Mouse (Mus musculus) thymus, adult 2 months (tissue): ENCODE results near the gene Zfp526.

Experiments
- CTCF ChIP-seq: fragments of 200-500 bp; IDR thresholded peaks from 2 replicates; pipeline ENCODE4 v1.5.1; 2012; ENCODE audit warnings: mild to moderate bottlenecking, control low read depth, low read length, moderate library complexity, borderline replicate concordance; ENCODE audit not compliant: control insufficient read depth, poor library complexity, insufficient read depth; ENCODE audit errors: extremely low read depth
- POLR2A ChIP-seq: fragments of 200-500 bp; IDR thresholded peaks from 2 replicates; pipeline ENCODE4 v1.6.1; 2012; ENCODE audit warnings: mild to moderate bottlenecking, low read length, control low read depth, moderate library complexity; ENCODE audit not compliant: control insufficient read depth, poor library complexity, insufficient read depth; ENCODE audit errors: extremely low read depth

DNA sequence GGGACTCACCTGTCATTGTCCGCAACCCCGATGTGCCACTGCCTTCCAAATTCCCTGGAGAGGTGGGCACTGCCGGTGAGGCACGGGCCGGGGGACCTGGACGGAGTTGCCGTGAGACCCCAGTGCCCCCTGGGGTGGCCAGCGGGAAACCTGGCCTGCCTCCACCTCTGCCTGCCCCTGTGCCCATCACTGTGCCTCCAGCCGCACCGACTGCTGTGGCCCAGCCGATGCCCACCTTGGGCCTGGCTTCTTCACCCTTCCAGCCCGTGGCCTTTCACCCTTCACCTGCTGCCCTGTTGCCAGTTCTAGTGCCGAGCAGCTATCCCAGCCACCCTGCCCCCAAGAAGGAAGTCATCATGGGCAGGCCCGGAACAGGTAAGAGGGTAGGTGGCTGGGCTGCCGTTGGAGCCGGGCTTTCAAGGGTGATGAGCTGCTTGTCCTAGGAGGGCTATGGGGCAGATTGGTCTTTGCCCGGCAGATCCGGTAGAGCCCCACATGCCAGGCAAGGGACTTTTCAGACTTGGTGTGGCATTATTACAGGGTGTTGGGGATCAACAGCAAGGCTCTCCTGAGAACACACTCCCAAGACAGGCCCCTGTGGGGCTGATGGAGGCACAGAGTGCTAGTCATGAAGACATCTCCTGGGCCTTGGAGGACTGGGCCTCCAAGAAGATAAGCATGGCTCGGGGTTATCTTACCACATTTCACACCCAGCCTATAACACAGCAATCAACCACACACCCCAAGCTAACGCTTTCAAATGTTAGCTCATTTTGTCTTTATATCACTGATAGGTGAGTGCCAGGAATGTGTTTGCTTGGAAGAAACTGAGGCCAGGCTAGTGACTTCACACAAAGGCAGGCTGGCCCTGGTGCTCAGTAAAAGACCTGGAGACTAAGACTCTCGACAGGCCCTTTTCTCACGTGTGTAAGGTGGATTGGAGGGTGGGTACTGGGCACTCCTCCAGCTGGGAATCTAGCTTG is 52.3 kb downstream of the Zfp526 start:
- TF ChIP-seq CTCF (no peak), POLR2A (no peak)
